Mouse (Mus musculus) gastrocnemius, postnatal 10 days (tissue): ENCODE data around the gene Lama5. TPM values are rescaled to one million over a fixed set of nuclear protein-coding genes. Genes with fewer than 3 reads are reported as not detected.
A peak's percentile ranks its signal among the peaks of the same experiment; 100 is the strongest.
"Not testable (repeated sequence)": the region's sequence is repeated elsewhere in the genome, so short reads cannot be mapped to it uniquely, and the experiment has no call there.

Experiments
- DNase-seq: peaks from one replicate; pipeline ENCODE4 v3.0.0; 2021; ENCODE audit warnings: mixed read lengths
- total RNA-seq, 2 experiments: library from RNA; stranded (reverse); gene quantifications; 2 replicates each; pipeline ENCODE4 v1.2.3; 2021

Gene Lama5
- total RNA-seq, 2 experiments from 2014 or later: 22.5 to 25.9 TPM

DNA sequence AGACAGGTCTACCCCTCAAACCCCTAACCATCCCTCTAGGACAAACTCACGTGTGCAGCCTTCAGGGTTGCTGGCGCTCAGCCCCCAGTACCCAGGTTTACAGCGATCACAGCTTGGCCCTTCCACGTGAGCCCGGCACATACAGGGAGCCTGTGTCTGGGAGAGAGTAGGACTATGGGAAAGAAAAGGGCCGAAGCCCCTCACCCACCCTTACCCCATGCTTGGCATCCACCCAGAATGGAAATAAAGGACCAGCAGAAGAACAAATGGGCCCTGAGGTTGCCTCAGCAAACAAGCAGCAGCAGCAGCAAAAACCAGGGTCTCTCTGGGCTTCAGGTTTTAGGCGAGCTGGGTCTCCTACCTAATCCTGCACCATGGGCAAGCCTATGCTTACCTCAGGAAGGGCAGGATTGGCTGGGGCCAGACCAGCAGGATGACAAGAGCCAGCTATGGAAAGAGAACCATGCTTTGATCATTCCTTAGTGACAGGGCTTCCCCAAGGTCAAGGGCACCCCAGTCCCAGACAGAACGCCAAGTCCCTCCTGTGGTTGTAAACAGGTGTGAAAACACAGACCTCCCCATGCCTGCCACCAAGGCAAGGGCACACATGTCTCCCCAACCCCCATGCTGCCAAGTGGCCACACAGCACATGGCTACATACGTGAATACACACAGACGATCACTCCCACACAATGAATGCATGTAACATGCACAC is 28.2 kb downstream of the Lama5 start:
- no peak for DNase-seq

DNA sequence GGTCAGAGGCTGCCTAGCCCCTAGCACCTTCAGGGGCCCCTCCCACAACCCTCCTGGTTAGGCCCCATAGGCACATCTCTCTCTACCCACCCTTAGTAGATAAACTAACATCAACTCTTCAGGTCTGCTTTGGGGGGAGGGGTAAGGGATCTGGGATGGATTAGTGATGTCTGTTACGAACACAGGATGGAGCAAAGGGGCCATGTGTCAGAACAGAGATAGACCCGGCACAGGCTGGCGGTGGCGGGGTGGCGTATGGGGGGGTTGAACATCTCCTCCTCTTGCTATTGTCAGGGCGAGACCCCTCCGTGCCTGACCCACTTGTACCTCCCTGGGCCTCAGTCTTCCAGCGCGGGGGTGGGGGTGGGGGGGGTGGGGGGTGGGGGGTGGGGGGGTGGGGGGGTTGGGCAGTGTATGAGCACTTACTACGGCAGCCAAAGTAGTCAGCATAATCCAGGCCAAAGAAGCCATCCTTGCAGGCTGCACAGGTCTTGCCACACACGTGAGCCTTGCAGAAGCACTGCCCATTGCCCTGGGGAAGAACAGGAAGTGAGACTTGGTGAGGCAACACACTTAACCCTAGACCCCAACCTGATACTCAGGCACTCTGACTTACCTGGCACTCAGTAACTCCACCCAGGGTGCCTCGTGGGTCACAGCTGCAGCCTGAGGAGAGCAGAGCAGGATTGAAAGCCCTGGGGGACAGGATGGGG is 28.9 kb downstream of the Lama5 start:
- DNase-seq: no peak

DNA sequence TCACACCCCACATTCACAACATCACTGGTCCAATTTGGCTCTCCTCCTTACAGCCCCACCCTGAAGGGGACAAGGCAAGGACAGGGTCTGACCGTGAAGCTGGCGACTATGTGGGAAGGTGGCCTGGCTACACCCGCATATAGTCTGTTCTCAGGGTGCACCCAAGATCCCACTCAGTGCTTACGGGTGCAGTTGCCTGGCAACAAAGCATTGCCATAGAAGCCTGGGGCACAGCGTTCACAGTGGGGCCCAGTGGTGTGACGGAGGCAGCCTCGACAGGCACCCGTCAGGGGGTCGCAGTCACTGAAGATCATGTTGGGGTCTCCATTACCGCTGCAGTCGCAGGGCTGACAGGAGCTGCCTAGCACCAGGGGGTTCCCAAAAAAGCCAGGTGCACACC is 38.3 kb downstream of the Lama5 start:
- DNase-seq: no peak

DNA sequence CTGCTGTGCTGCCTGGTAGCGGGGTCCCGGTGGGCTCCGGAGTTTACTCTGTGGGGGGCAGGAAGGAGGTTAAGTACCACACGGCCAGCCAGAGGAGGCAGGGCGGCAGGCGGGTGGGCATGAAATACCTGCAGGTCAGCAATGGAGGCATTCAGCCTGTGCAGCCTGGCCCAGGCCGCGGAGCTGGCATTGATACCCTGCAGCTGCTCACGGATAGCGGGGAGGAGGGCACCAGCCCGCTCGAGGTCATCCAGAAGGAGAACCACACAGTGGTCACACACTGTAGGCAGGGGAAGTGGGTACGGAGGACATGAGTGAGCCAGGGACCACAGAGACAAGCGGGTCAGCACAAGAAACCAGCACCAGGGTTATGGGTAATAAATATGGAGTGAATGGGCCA is 40.0 kb downstream of the Lama5 start:
- DNase-seq: peak; percentile 64

DNA sequence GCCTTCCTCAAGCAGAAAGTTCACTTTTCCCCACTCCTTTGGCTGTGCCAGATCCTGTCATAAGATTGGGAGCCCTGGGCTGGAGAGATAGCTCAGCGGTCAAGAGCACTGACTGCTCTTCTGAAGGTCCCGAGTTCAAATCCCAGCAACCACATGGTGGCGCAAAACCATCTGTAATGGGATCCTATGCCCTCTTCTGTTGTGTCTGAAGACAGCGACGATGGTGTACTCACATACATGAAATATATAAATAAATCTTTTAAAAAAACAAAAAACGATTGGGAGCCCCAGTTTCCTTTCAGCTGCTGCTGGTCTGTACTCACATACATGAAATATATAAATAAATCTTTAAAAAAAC is 40.9 kb downstream of the Lama5 start:
- DNase-seq: no peak

DNA sequence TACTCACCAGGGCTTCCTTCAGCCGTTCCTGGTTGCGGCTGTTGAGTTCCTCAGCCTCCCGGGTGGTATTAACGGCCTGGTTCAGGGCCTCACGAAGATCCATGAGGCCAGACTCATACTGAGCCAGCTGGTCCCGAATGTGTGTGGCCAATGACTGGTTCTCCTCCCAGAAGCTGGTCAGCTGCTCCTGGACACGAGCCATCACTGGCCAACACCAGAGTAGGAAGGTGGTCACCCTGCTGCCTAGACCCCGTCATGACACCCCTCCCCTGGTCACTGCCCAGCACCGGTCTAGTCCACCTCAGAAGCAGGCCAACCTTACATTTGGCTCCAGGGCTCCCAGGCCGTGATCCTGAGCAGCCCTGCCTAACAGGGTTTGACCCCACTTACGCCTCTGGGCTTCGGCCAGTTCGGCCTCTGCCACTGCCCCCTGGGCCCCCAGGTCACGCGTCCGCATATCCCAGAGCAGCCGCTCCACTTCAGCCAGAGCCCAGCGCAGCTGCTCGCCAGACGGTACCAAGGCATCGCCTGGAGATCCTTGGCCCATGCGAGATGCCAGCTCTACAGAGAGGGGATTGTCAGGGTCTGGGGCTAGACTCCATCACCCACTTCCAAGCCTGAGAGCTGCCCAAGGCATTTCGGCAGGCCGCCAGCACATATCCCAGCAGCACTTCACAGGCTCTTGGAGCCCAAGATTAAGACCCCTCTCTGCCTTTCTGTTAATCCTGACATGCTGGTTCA is 41.5 kb downstream of the Lama5 start:
- DNase-seq: peak; percentile 51

DNA sequence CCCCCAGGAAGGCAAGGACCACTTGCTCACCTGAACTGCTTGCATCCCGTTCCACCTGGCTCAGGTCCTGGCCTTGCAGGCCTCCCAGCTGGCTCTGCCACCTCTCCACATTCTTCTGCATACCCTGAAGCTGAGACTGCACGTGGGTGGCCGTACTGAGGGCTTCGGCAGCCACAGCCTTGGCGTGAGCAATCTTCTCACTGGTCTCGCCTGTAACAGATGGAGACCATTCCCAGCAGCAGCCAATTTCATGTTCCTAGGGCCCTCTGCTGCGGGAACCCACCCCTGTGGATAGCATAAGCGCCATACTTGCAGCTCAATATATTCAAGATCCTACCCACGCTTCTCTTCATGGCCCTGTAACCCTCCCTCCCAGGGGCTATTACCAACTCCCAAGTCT is 44.1 kb downstream of the Lama5 start:
- no peak for DNase-seq

DNA sequence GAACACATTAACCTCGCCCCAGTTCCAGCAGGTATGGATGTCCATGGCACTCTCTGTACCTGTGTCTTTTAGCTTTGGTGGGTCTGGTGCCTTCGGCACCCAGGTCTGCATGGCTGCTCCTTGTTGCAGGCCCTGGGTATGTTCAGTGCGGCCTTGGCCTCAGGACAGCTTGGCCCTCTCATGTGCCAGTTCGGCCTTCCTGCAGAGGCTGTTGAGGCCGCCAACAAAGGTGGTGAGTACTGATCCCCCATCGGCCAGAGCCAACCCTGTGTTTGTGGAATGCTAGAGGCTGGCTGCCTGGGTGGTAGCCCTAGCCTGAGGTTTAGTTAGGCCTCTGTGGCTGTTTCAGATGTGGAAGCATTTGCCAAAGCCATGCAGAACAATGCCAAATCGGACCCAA is 49.9 kb downstream of the Lama5 start:
- no peak for DNase-seq

DNA sequence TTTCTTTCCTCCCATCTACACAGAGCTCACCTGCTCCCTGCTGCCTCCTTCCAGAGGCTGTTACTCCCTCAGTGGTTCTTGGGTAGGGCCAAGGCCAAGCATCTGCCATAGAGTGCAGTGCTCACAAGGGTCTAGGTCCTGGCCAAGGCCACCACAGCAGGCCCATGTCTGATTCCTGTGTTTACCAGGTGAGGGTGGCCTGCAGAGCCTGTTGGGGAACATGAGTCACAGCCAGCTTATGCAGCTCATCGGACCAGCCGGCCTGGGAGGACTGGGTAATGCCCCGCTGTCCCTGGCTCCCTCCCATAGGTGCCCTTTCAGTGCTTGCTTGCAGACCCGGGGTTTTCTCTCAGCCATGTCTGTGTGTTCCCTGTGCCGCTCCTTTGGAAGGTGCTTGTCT is 51.5 kb downstream of the Lama5 start:
- no peak for DNase-seq

DNA sequence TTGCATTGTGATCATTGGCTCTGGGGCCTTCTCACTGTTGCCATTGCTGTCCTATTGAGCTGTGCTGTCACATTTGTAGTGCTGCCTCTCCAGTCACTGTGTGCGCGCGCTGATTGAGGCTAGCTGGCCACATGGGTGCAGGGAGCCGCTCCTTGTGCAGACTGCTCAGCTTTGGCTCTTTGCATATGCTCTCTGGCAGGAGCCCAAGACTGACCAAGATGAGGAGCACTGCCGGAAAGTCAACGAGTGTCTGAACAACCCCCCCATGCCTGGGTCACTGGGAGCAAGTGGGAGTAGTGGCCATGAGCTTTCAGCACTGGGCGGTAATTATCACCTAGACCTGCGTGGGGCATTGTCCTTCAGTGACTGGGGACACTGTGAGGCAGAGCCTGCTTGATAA is 51.9 kb downstream of the Lama5 start:
- DNase-seq: not testable (repeated sequence)

DNA sequence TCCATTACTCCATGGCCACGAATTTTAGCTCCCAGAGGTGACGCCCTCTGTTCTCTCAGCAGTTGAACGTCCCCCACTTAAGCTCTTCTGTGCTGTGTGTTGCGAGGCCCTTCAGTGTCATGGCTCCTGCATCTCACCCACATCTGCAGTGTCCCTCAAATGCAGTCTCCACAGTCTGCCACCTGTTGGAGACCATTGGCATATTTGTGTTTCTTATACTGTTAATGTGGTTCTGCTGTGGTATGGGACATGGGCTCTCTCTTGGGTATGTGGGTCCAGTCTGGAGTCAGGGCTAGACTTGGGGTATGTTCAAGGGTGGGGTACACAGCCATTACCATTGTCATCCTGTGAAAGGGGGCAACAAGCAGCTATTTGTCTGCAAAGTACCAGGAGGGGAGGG is 52.5 kb downstream of the Lama5 start:
- DNase-seq: no peak

DNA sequence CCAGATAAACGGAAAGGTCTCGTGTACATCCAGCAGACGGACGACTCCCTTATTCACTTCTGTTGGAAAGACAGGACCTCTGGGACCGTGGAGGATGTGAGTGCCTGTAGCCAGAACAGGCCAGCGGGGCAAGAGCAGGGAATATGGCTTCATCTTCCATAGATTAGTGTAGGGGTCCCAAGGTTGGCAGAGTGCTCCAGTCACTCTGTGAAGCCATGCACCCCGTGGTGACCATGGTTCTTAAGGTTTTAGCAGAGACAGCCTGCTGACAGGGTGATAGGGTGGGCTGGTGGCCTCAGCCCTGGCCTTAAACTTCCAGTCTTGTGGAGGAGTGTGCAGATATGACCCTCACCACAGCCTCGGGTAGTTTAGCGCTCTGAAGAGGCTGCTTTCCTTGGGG is 53.5 kb downstream of the Lama5 start:
- no peak for DNase-seq

DNA sequence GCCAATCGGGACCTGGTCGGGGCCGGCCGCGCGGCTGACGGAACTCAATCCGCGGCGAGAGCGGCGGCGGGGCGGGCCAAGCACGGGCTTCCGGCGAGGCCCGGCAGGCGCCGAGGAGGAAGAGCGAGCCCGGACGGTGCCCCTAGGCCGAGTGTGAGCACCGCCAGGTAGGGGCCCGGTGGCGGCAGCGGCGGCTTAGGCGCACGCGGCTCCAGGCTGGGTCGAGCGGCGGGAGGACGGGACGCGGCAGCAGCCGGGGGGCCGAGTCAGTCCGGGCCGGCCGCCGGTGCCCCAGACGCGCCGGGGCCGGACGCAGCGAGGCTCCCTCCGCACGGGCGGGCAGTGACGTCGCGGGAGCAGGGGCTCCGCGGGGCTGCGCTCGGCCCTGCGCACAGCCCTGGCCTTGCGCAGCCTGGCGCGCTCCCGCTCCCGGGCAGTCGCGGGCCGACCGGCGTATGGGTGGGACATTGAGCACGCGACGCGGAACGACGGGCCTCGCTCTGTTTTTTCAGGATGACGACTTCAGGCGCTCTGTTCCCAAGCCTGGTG is 54.1 kb downstream of the Lama5 start:
- DNase-seq: no peak

DNA sequence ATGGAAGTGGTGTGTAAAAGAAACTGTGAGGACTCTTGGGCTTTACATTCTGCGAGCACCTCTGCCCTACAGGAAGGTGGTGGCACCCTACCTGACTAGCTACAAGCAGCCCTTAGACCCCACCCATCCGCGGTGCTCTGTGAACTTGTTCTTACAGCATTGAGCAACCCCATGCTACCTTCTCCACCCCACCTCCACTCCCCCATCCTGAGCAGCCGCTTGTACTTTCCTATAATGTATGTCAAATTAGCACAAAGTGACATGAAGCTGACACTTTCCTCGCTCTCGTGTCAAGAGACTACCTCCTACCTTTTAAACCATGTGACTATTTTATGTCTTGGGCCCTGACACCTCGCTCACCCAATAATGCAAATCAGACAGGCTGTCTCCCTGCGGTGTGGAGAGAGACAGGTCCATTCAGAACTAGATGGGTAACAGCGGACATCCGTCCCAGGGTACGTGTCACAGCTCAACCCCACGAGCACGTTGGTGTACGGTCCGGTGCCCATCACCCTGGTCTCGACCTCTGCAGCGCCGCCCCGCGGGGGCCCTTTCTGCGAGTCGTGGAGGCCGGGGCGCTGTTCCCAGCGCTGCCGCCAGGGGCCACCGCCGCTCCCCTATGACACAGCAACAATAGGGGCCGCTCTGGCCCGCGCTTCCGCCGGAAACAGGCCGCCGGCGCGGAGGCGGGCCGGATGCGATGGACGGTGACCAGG is 54.7 kb downstream of the Lama5 start, which contains the start of gene Adrm1:
Gene Adrm1 (plus strand): TSS at position 680 of the 716 bp plus-strand sequence.
- DNase-seq: peak; percentile 98

DNA sequence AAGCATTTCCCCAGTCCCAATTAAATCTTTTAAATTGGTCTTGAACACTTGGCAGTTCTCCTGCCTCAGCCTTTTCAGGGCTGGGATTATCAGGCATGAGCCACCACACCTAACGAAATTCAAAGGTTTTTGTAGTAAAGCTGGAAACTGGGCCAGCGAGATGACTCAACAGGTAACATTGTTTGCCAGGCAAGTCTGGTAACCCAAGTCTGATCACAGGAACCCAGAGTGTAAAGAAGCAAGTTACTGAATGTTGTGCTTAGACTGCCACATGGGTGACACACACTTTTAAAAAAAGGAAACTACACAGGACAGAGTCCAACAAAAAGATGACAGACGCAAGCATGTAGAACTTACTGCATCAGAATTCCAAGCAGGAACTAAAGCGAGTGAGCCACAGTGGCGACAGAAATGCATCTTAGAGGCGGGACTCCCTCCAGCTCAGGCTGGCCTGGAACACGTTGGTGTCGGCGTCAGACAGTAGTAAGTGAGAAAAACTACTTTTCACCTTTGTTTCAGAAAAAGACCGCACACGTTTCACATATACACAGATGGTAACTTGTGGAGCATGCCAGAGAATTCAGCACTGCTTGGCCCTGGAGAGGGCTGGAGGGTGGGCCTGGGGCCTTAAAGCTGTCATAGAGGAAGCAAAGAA is 55.4 kb downstream of the Lama5 start:
- DNase-seq: no peak

DNA sequence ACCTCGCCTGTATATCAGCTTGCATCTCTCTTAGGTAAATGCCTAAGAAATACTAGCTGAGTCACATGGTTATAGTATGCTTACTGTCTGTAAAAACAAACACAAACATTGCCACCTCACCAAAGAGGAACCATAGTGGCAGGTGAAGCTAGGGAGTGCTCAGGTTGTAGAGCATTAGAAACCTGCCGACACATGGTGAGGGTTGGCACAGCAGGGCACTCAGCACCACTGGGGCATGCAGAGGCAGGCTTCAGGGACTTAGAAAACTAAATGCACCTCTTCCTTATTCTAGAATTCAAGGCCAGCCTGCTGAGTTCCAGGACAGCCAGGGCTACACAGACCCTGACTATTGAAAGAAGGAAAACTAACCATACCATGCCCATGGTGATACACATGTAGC is 58.8 kb downstream of the Lama5 start:
- no peak for DNase-seq

DNA sequence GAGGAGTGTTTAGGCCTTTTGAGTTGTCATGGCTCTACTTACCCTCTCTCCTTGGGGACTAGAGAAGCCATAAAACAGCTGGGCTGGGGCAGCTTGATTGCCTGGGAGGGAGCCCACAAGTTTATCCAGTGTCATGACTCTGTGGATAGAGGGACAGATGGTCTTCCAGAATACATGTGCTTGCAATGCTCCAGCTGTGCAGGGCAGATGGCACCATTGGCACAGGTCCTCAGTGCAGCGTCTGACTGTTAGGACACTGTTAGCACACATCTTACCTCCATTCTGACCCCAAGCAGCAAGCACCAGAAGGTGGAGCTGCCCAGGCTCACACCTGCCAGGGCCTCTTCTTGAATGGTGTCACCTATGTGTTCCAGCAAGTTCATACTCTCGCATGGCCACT is 59.8 kb downstream of the Lama5 start:
- no peak for DNase-seq

DNA sequence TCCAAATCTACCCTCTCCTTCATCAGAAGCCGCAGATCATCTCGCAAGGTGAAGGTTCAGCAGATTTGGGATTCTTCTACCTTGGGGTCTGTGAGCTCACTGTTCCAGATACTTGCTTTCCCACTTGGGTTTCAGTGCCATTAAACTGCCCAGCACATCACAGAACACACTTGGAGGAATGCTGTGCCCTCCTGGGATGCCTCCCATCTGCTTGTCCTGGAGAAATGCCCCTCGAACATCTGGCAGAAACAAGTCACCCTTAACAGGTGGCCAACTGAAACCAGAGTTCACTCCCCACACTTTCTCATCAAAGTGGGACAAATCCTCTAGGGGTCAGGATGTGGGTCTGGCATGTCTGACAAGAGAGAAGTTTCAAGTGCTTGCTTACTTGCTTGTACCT is 67.0 kb downstream of the Lama5 start:
- DNase-seq: no peak

DNA sequence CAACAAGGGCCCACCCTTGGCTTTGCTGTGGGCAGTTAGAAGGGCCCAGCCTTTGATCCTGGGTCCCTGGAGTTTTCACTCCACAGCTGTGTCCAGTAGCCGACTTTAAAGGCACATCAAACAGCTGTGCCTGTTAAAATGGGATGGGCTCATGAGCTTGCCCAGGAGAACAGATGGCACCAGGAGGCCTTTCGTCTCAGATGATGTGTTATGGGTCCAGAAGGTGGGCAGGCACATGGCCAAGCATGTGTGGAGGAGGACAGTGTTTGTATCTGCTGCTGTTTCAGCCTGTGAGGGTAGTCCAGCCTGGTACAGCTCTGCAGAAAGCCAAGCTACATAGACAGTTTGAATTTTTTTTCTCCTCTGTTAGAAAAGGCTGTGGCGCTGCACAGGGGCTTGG is 70.9 kb downstream of the Lama5 start:
- DNase-seq: no peak

DNA sequence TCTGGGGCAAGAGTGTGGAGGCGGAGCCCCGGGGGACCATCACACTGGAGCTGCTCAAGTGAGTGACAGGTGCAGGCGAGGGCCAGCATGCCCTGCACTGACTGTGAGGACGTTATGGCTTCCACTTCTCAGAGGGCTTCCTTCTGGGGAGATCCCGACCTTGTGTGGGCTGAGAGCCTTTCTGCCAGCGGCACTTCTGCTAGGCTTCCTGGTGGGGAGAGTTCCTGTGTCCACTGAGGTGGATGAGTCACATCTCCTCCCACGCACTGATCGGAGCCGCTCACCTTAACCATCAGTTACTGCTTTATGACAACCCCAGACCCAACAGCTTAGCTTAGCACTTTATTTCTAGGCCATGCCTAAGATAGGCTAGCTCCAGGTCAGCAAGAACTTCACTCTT is 77.1 kb downstream of the Lama5 start:
- DNase-seq: no peak

DNA sequence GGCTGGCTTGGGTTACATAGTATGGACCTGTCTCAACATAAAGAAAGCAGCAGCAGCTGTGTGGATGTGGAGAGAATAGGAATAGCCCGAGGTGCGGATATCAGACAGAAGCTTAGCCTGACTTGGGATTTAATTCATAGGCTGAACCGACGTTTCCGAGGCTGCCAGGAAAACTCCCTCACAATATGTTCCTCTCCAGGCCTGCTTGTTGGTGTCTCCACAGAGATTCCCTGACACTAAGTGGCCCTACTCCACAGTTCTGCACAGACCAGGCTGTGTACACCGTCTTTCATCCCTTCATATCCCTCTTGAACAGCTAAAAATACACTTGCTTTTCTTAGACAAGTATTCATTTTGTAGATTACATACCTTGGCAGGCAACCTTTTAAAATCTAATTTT is 78.3 kb downstream of the Lama5 start:
- DNase-seq: no peak

DNA sequence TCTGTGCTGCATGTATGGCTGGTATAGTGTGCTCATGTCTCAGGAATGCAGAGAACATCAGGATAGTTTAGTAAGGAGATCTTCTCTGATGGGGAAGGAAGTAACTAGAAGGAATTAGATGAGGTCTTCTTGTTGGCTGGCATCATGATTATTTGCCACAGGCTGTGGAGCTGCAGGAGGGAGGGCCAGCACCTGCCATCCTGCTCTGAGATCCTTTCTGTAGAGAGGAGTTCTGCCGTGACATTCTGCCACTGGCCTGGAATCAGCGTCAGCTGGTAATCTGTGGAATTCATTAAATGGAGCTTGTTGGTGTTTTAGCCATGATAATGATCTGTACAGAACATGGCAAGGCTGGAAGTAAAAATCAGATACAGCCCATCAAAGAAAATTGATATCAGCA is 79.6 kb downstream of the Lama5 start:
- no peak for DNase-seq
